Mouse (Mus musculus): ENCODE results near the gene Gstt2. TPM values are rescaled to one million over a fixed set of nuclear protein-coding genes. Genes with fewer than 3 reads are reported as not detected.

Gstt2 gene
- total RNA-seq, 2 experiments from 2014 or later = 4.7 to 5.9 TPM

DNA sequence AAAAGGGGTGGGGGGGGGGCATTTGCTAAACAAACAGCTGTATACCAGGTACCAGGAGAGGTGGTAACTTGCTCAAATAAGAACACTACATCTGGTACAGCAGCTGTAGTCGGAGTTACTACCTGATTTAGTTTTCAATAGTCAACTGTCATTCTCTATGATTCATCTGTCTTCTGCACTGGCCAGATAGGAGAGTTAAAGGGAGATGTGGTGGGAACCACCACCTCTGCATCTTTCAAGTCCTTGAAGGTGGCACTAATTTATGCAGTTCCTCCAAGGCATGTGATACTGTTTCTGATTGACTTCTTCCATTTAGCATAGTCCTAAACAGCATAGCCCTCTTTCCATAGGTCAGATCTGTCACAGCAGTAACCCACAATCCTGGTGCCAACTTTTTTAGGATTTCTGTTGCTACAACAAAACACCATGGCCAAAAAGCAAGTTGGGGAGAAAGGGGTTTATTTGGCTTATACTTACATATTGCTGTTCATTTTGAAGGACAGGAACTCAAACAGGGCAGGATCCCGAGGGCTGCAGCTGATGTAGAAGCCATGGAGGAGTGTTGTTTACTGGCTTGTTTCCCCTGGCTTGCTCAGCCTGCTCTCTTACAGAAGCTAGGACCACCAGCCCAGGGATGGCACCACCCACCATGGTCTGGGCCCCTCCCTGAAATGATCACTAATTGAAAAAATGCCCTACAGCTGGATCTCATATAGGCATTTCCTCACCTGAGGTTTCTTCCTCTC, 7.5 kb downstream of the Gstt2 start:
- ATAC-seq (ENCODE audit: poor library complexity, severe bottlenecking) = no peak

DNA sequence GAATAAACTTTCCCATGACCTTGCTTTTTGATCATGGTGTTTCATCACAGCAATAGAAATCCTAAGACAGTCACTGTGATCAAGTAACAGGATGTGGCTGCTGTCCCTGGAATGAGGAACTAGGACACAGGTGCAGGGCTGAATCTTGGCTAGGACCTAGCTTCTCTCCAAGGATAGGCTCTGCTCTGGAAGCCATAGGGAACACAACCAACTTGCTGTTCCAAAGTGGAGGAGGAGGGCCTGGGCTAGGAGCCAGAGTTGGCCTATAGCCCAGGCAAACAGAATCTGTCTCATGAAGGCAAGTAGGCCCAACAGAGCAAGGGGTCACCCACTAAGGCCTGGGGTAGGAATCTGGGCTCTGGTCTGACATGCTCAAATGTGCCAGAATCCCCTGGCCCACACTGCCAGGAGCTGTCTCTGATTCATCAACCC, 8.7 kb downstream of the Gstt2 start:
- ATAC-seq (ENCODE audit: poor library complexity, severe bottlenecking) = peak; percentile 41; the same call in 1 of the 2 replicates

DNA sequence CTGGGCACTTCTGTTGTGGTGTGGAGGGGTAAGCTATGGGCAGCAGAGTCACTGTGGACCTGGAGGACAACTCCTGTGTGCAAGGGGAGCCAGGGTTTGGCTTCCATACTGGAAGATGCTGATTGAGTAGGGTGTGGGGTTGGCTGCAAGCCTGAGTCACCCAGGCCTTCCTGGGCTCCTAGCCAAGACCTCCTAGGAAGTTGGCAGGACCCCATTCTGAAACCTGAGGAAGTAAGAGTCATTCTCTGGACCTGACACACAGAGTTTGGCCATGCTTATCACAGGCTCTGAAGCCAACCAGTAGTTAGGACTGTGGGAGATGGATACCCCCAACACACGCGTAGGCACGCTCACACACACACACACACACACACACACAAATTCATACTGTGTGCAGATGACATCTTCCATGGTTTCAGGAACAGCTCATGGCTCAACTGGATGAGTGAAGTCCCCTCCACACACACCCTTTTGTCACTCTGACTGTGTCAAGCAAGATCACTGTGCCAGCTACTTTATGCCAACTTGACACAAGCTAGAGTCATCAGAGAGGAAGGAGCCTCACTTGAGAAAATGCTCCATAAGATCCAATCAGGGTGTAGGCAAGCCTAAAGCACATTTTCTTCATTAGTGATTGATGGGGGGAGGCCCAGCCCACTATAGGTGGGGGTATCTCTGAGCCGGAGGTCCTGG, 9.4 kb downstream of the Gstt2 start:
- ATAC-seq (ENCODE audit: poor library complexity, severe bottlenecking) = no peak

DNA sequence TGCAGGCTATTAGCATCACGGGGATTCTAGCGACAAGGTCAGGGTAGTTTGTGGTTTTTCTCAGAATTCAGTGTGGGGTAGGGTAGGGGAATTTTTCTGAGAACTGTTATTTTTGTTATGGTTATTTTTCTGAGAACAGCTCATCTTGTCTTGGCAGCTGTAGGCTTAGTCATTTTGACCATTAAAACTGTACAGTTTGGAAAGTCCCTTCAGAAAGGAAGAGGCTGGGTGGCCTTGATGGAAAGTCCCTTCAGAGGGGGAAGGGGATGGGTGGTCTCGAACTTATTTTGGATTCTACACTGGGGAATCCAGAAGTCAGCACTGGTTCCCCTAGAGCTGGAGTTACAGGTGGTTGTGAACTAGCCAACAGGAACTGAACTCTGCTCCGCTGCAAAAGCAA, 12.7 kb downstream of the Gstt2 start:
- no peak for ATAC-seq (ENCODE audit: poor library complexity, severe bottlenecking)

DNA sequence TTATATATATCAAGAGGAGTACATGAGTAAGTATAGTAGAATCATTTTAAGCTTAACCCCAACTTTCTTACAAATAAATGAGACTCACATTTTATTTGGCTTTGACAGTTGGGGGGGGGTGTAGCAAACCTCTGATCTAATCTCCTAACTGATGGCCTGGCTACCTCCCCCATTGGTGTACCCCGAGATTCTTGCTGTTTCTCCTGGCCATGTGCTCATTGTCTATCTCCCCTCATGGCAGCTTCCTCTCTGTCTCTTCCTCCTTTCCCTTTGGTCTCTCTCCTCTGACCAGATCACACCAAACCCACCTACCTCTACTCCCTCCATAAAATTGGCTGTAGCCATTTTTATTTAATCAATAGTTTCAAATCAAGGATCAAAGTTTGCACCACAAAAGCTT, 13.4 kb downstream of the Gstt2 start:
- no peak for ATAC-seq (ENCODE audit: poor library complexity, severe bottlenecking)

DNA sequence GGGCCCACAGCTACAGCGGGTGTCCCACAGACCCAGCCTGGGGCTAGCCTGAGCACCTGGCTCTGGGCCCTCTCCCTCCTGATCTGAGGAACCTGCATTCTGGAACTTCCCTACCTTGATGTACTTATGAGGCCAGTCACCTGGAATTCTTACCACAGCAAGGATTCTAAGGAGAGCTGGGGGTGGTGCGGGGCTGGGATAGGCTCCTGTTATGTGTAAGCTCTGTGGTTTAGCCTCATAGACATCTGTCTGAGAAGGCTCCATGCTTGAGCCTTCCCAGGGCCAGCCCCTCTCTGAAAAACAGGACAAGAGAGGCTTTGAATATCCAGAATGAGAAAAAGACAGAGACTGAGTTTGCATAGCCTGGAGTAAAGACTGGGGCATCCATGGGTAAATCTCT, 14.8 kb downstream of the Gstt2 start, which contains the start of gene Gstt4:
Gene Gstt4 (minus strand): TSS at position 101 of the 400 bp plus-strand sequence.
- ATAC-seq (ENCODE audit: poor library complexity, severe bottlenecking) = no peak

DNA sequence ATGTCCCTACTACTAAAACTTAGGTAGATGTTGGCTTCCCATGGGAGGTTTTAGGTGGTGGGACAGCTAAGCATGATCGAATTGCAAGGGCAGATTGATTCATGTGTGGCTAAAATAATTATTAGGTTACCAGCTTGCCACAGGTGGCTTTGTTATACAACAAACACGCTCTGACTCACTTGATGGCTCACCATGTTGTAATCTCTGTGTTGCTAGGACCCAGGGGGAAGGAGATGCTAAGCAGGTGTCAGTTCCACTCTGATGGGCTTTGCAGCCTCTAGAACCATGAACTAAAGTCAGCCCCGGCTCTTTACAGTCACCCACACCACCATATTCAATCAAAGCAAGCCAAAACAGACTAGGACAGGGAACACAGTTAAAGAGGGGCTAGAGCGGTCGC, 17.3 kb downstream of the Gstt2 start:
- no peak for ATAC-seq (ENCODE audit: poor library complexity, severe bottlenecking)

DNA sequence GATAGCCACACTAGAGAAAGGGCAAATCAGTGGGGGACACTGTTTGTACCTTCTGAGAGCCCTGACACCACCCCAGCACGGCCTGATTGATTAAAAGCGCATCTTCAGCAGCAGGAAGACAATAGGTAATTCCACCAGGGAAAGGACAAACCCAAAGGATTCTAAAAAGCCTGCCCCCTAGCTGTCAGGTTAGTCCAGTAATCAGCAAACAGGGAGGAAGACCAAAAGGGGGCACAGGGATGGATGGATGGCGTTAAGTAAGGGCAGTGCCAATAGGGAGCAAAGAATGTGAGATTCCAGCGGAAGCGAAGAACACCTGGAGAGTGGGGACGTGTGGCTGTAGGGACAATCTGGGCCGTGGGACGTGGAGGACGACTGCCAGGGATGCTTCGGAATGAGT, 18.6 kb downstream of the Gstt2 start:
- no peak for ATAC-seq (ENCODE audit: poor library complexity, severe bottlenecking)

DNA sequence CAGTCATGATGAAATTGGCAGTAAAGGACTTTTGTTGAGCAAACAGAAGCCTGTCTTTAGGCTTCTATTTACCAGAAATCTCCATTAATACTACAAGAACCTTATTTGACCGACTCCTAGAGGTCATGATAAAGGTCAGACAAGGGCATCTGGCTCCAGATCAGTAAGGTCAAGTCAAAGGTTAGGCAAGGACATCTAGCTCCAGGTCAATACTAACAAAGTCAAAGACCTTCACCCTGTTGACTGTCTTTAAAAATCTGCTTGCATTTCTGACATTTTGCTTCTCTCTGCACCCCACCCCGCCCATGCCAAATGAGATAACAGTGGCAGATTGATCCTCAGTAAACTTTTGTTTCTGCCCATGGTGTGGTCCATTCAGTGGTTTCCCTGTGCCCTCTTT, 33.0 kb downstream of the Gstt2 start:
- no peak for ATAC-seq (ENCODE audit: poor library complexity, severe bottlenecking)

DNA sequence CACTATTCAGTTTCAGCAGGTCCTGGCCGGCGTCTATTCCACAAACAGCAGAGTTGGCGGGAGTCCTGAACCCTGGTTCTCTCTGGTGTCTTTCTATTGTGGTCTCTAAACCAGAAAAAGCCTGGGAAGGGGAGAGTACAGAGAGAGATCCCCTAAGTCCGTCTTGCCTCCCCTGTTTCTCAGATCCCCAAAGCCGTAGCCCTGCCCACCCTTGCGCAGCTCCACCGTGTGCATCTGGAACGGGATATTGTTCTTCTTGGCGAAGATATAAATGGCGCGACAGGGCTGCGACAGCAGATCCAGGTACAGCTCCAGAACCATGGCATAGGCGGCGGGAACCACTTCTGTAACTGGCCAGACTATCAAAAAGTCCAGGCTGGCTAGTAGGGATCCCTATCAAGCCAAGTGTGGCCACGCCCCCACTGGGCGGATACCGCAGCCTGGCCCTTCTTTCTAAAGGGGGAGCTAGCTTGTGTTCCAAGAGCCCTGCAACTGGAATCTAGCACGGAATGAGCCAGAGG, 39.0 kb downstream of the Gstt2 start, which contains the start of gene Gstt1:
Gene Gstt1 (minus strand): TSS at position 409 of the 521 bp plus-strand sequence.
- ATAC-seq (ENCODE audit: poor library complexity, severe bottlenecking) = peak; percentile 51

DNA sequence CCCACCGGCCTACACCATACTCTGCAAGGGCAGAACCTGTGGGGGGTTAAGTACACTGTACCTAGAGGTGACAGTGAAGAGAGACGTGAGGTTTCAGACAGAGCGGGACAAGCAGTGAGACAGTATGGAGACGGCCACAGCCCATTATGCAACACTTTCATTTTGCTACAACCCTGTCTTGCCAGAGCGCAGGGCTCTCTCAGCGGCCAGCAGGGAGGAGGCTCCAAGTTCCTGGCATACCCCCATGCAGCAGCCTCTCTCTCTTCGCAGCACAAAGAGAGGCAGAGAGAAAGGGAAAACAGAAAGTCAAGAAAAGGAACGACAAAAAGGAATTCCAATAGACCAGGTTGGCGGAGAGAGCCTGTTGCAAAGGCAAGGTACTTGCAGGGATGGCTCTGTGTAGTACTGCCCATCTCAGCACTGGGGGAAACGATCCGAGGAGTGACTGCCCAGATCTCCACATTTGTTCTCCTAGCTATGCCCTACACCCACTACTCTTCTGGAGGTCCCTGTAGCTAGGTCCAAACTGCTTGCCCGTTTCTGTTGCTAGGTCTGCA, 39.5 kb downstream of the Gstt2 start:
- ATAC-seq (ENCODE audit: poor library complexity, severe bottlenecking) = peak; percentile 81

DNA sequence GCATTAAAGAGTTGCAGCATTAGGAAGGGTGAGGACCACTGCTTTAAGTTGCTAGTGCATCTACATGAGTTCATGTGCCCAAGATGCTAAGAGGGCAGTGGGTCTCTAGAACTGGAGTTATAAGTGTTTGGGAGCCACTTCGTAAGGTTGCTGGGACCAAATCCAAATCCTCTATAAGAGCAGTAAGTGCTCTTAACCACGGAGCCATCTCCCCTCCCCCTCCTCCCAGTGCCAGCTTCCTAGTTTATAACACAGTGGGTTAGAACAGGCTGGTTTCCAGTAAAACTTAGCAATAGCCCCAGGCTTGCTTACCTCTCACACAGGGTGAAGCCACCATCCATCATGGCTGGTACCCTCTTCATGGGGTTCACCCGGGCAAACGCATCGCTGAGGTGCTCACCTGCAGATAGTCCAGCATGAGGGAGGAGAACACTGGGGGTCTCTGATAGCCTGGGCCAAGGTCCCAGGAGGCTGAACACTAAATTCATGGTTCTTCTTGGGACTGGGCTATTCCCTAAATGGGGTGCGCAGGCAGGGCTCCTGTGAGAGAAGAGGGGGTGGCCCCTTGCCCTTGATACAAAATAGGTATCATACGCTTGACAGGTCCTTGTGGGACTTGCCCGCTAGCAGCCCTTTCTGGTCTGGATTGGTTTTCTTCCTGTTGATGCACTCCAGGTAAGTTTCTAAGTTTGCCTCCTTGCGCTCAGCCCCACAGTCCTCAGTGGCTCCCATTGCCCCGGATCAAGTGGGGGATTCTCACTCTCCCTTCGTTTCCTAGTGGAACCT, 40.3 kb downstream of the Gstt2 start:
- no peak for ATAC-seq (ENCODE audit: poor library complexity, severe bottlenecking)

DNA sequence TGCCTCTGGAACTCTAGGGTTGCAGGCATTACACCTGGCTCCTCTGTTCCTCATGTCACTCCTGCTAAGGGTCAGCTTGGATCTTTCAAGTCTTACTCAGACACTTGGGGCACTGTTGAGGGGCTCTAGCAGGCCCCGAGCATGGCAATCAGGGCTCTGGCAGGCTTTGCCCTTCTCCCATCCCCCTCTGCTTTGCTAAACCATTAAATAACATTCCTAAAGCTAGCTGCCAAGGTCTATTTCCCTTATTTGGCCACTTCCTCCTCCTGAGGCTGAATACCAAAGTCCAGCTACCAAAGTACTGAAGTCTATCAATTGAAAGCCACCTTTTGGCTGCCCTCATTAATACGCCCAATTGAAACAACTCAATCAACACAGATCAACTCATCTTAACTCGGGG, 42.3 kb downstream of the Gstt2 start:
- no peak for ATAC-seq (ENCODE audit: poor library complexity, severe bottlenecking)

DNA sequence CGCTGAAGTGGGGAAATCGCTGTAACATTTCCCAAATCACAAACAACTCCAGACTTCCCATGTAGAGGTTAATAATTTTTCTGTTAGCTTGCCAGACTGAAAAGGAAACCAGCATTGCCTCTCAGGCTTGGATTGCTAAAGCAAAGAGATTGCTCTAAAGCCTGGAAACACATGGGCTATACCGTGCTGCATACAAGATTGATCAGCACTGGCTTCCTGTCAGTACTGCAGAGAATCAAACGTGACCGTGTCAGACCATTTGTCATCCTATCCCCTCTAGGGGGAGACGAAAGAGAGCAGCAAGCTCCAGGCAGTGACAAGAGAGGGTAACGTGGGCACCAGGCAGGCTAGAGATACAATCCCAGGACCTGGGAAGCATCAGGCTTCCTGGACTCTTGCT, 46.5 kb downstream of the Gstt2 start:
- ATAC-seq (ENCODE audit: poor library complexity, severe bottlenecking) = 0 out of 2 replicates have a peak, but pooled peaks have one; percentile 35

DNA sequence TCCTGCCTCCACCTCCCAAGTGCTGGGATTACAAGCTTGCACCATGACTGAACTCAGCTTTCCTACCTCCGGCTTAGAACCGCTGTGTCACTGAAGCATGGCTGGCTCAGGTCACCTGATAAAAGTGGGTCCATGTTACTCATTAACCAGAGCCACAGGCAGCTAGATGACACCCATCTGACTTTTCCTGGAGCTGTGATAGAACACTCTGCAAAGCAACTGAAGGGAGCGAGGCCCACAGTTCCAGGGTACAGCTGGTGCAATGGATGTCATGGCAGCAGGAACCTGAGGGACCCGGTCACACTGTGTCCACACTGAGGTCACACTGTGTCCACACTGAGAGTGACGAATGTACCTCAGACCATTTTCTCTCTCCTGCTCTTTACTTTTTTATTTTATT, 47.4 kb downstream of the Gstt2 start:
- ATAC-seq (ENCODE audit: poor library complexity, severe bottlenecking) = no peak

DNA sequence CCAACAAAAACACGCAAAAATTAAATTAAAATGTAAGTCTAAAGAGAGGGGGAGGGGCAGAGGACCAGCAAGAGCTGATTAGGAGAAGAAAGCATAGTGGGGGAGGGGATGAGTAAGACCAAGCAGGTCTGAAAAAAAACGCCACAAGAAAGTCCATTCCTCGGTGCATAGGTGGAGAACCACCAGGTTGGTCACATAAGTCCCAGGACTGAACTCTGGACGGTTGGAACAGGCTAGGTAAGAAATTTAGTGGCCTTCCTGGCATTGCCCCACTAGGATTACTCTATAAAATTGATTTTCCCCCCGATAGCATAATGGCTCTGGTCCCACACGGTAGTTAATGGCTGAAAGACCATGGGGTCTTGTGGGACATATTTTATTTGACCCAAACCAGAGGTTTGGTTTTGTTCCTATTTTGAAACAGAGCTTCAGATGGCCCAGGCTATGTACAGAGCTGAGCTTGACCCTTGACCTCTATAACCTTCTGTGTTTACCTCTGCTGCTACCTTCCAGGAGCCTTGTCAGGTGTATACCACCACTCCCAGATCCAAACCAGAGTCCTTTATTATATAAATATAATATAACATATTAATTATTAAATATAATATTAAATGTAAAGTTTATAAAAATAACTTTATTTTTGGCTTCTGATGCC, 48.0 kb downstream of the Gstt2 start:
- no peak for ATAC-seq (ENCODE audit: poor library complexity, severe bottlenecking)

DNA sequence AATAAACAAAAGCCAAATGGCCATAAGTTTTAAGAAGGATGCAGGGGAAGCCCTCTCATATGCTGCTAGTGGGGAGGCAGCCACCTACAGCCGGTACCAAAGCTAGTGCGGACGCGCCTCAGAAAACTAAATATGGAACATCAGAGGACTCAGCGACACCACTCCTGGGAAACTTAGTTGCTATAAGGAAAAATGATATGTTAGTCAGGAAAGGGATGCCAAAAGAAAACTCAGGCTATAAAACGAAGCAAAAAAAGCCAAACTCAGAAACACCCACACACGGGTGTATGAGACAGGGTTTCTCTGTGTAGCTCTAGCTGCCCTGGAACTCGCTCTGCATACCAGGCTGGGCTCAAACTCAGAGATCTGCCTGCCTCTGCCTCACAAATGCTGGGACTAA, 48.9 kb downstream of the Gstt2 start:
- ATAC-seq (ENCODE audit: poor library complexity, severe bottlenecking) = no peak

DNA sequence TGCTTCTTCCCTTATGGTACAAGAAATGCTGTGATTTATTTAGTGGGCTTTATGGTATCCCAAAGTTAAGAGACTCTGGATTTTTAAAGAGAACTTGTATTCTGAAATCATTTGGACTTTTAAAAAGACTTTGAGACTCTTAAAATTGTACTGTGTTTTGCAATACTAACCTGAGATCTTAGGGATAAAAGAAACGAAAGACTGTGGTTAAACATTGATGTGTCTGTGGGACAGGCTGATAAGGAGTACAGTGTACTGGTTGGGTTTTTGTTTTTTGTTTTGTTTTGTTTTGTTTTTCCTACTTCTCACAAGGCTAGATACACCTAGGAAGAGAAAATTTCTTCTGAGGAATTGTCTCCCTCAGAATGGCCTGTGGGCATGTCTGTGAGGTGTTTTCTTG, 51.8 kb downstream of the Gstt2 start:
- ATAC-seq (ENCODE audit: poor library complexity, severe bottlenecking) = no peak
